Mouse (Mus musculus) stomach, embryonic 15.5 days (tissue): ENCODE measurements around the gene Scgb2b3. TPM values are rescaled to one million over a fixed set of nuclear protein-coding genes. Genes with fewer than 3 reads are reported as not detected.

ENCODE experiments used
- ATAC-seq: fragments of 200-750 bp; cut with Nextera tagmentation; 2 replicates; pipeline ENCODE4 v1.8.0; 2017; ENCODE audit warnings: low read depth, moderate number of reproducible peaks, moderate TSS enrichment; ENCODE audit not compliant: insufficient read depth, low FRiP score
- H3K27ac ChIP-seq: fragments of 300-500 bp; sonication (generic); 2 replicates; pipeline ENCODE4 v1.5.1; 2015; ENCODE audit warnings: mild to moderate bottlenecking, inconsistent platforms
- H3K27me3 ChIP-seq: fragments of 300-500 bp; sonication (generic); replicated peaks from 2 replicates; pipeline ENCODE4 v1.6.1; 2015; ENCODE audit warnings: inconsistent platforms
- H3K36me3 ChIP-seq: fragments of 300-500 bp; sonication (generic); 2 replicates; pipeline ENCODE4 v1.6.1; 2015; ENCODE audit warnings: inconsistent platforms
- H3K4me1 ChIP-seq: fragments of 300-500 bp; sonication (generic); 2 replicates; pipeline ENCODE4 v1.6.1; 2015; ENCODE audit warnings: inconsistent platforms
- H3K4me2 ChIP-seq: fragments of 300-500 bp; sonication (generic); 2 replicates; pipeline ENCODE4 v1.6.1; 2015; ENCODE audit warnings: mild to moderate bottlenecking, inconsistent platforms
- H3K4me3 ChIP-seq: fragments of 300-500 bp; sonication (generic); replicated peaks from 2 replicates; pipeline ENCODE4 v1.5.1; 2015; ENCODE audit warnings: inconsistent platforms
- H3K9ac ChIP-seq: fragments of 300-500 bp; sonication (generic); 2 replicates; pipeline ENCODE4 v1.6.1; 2015; ENCODE audit warnings: inconsistent platforms
- H3K9me3 ChIP-seq: fragments of 300-500 bp; sonication (generic); 2 replicates; pipeline ENCODE4 v1.6.1; 2016; ENCODE audit warnings: inconsistent platforms
- WGBS: fragments of 180-500 bp; shearing (Covaris S2); methylation state at CpG from one replicate; pipeline ENCODE4 v1.1.7; 2015; 5-methylcytosine and 5-hydroxymethylcytosine counted together
- polyA plus RNA-seq: library from polyadenylated mRNA; unstranded; fragments of >200 nt; fragmentation: Nextera tagmentation; extraction: Ambion mirVana; gene quantifications from 2 replicates; pipeline ENCODE4 v1.2.1, GENCODE M21; 2015

Scgb2b3 gene
- not detected in 2 replicates for polyA plus RNA-seq

DNA sequence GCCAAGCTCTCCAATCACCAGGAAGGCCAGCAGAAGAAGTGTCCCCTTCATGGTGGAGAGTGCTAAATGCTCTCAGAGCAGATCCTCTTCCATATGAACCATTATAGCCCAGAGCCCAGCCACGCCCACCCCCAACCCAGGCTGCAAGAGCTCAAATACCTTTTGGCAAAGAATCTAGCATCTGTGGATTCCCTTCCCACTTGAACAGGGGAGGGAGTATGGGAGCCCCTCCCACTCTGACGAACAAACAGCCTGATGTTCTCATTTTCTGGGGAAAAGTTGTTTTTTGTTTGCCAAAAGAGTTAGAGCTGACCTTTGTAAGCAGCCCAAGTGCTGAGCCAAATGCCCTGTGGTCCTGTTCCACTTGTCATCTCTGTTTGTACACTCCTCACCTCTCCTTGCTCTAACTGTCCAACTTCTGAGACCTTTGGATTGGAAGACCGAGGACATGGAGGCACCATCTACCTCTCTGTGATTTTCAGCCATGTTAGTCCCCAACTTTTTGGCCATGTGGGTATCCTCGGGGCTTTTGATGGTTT is at the start of gene Scgb2b3:
Scgb2b3 (minus strand) TSS at position 51 of the 539 bp plus-strand sequence.
- ATAC-seq, result no peak
- no peak within 1 kb of the TSS for H3K27ac ChIP-seq
- H3K9ac ChIP-seq, result no peak within 1 kb of the TSS
- H3K4me1 ChIP-seq, result no peaks in the 10 kb centered on the region
- no peaks in the 10 kb centered on the region; the same call in 1 of the 2 replicates for H3K9me3 ChIP-seq
- no peaks in the 10 kb centered on the region for H3K27me3 ChIP-seq
- H3K4me3 ChIP-seq, result no peak within 1 kb of the TSS
- H3K36me3 ChIP-seq, result no peaks in the 10 kb centered on the region
- WGBS, result 67% methylated on average over 4 of the region's 4 CpGs
- H3K4me2 ChIP-seq, result no peak within 1 kb of the TSS

DNA sequence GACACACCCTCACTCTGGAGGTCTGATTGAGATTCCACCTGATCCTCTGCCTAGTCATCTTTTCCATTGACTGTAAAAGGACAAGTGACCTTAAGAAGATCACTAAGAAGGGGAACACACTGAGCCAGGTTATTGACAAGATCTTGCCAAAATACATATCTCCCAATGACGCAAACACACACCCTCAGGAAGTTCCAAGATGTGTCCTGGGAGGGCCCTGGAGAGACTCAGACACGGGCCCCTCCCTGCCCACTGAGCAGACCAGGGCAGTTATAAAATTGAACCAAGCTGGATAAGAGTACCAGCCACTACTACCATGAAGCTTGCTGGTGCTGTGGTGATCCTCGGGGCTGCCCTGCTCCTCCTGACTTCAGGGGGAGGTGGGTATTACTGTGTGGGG is 13.4 kb upstream of the Scgb2b3 start, which contains the start of gene Scgb1b3:
Scgb1b3 (plus strand) TSS at position 301 of the 400 bp plus-strand sequence.
- no peak for ATAC-seq
- WGBS, result 71% methylated on average over 3 of the region's 3 CpGs
- Histone ChIP-seq H3K4me3 (no peak within 1 kb of the TSS), H3K9ac (no peak within 1 kb of the TSS), H3K27ac (no peak within 1 kb of the TSS), H3K4me1 (no peaks in the 10 kb centered on the region), H3K9me3 (peaks cover 3% of the 10 kb centered on the region; the same call in 1 of the 2 replicates), H3K27me3 (no peaks in the 10 kb centered on the region), H3K4me2 (no peak within 1 kb of the TSS), H3K36me3 (no peaks in the 10 kb centered on the region)

Other genes with a start within 250 kb of the Scgb2b3 start
- gene Hpn, start 246.8 kb downstream of the Scgb2b3 start, polyA plus RNA-seq, result 35.3 and 36.9 TPM in 2 replicates
- 2.1 and 2.9 TPM in 2 replicates for gene Scn1b, start 235.1 kb downstream of the Scgb2b3 start, polyA plus RNA-seq
- 52.6 and 54.6 TPM in 2 replicates for gene Gramd1a, start 206.2 kb downstream of the Scgb2b3 start, polyA plus RNA-seq
- not detected in 2 replicates for gene Scgb2b2, start 71.6 kb downstream of the Scgb2b3 start, polyA plus RNA-seq
- not detected in 2 replicates for gene Scgb1b2, start 70.3 kb downstream of the Scgb2b3 start, polyA plus RNA-seq
- not detected in 2 replicates for gene Scgb1b3, start 13.5 kb upstream of the Scgb2b3 start, polyA plus RNA-seq